Mouse (Mus musculus) forebrain, embryonic 15.5 days (tissue): ENCODE data around the gene Slit1. TPM values are rescaled to one million over a fixed set of nuclear protein-coding genes. Genes with fewer than 3 reads are reported as not detected.

Experiments used
- ATAC-seq: fragments of 200-750 bp; cut with Nextera tagmentation; replicated peaks from 2 replicates; pipeline ENCODE4 v1.8.0; 2017; ENCODE audit warnings: mild to moderate bottlenecking, moderate TSS enrichment, moderate library complexity
- H3K27ac ChIP-seq: fragments of 300-500 bp; sonication (generic); replicated peaks from 2 replicates; pipeline ENCODE4 v1.5.1; 2015; ENCODE audit warnings: mild to moderate bottlenecking, inconsistent platforms
- H3K27me3 ChIP-seq: fragments of 300-500 bp; sonication (generic); 2 replicates; pipeline ENCODE4 v1.6.1; 2015; ENCODE audit warnings: inconsistent platforms
- H3K36me3 ChIP-seq: fragments of 300-500 bp; sonication (generic); 2 replicates; pipeline ENCODE4 v1.6.1; 2015; ENCODE audit warnings: mild to moderate bottlenecking, inconsistent platforms
- H3K4me1 ChIP-seq: fragments of 300-500 bp; sonication (generic); 2 replicates; pipeline ENCODE4 v1.6.1; 2015; ENCODE audit warnings: inconsistent platforms
- H3K4me2 ChIP-seq: fragments of 300-500 bp; sonication (generic); replicated peaks from 2 replicates; pipeline ENCODE4 v1.6.1; 2015; ENCODE audit warnings: mild to moderate bottlenecking, inconsistent platforms
- H3K4me3 ChIP-seq: fragments of 300-500 bp; sonication (generic); 2 replicates; pipeline ENCODE4 v1.5.1; 2015; ENCODE audit warnings: mild to moderate bottlenecking, inconsistent platforms
- H3K9ac ChIP-seq: fragments of 300-500 bp; sonication (generic); replicated peaks from 2 replicates; pipeline ENCODE4 v1.6.1; 2015; ENCODE audit warnings: mild to moderate bottlenecking, inconsistent platforms
- H3K9me3 ChIP-seq: fragments of 300-500 bp; sonication (generic); 2 replicates; pipeline ENCODE4 v1.6.1; 2016; ENCODE audit warnings: inconsistent platforms
- WGBS: fragments of 180-500 bp; shearing (Covaris S2); methylation state at CpG from one replicate; pipeline ENCODE4 v1.1.7; 2015; ENCODE audit warnings: mixed read lengths; 5-methylcytosine and 5-hydroxymethylcytosine counted together
- polyA plus RNA-seq: library from polyadenylated mRNA; unstranded; fragments of >200 nt; fragmentation: Nextera tagmentation; extraction: Ambion mirVana; gene quantifications from 2 replicates; pipeline ENCODE4 v1.2.1, GENCODE M21; 2015

Gene Slit1
- polyA plus RNA-seq, 1 experiment from 2014 or later = 21.0 TPM

GRCm38 (mm10) chr19:41663506-41664242, 79.8 kb downstream of the Slit1 start:
- no peak overlapping the region for H3K9ac ChIP-seq
- 11% methylated on average over 13 of the region's 13 CpGs for WGBS
- peaks cover 42% of the 10 kb centered on the region for H3K4me1 ChIP-seq
- peaks cover 11% of the 10 kb centered on the region; the same call in 1 of the 2 replicates for H3K27me3 ChIP-seq
- H3K27ac ChIP-seq = peak overlapping the region; percentile 6; the same call in 1 of the 2 replicates
- no peak overlapping the region for H3K4me3 ChIP-seq
- no peak overlapping the region for H3K4me2 ChIP-seq
- peak; percentile 29; the same call in 1 of the 2 replicates for ATAC-seq
- no peaks in the 10 kb centered on the region for H3K36me3 ChIP-seq
- H3K9me3 ChIP-seq = no peaks in the 10 kb centered on the region

- Histone ChIP-seq H3K4me3 (no peak overlapping the region), H3K9me3 (no peaks in the 10 kb centered on the region), H3K9ac (no peak overlapping the region), H3K4me2 (no peak overlapping the region), H3K36me3 (no peaks in the 10 kb centered on the region), H3K4me1 (peaks cover 61% of the 10 kb centered on the region), H3K27me3 (peaks cover 16% of the 10 kb centered on the region; the same call in 1 of the 2 replicates), H3K27ac (no peak overlapping the region)
- ATAC-seq = no peak
- WGBS = 49% methylated on average over 13 of the region's 13 CpGs
Observed at GRCm38 (mm10) chr19:41661466-41661865, 82.0 kb downstream of the Slit1 start.

- Histone ChIP-seq H3K4me2 (no peak overlapping the region), H3K36me3 (no peaks in the 10 kb centered on the region), H3K4me3 (no peak overlapping the region), H3K4me1 (peaks cover 65% of the 10 kb centered on the region), H3K27ac (no peak overlapping the region; the same call in 1 of the 2 replicates), H3K9me3 (no peaks in the 10 kb centered on the region), H3K9ac (no peak overlapping the region), H3K27me3 (peaks cover 16% of the 10 kb centered on the region; the same call in 1 of the 2 replicates)
- no peak for ATAC-seq
- WGBS = 33% methylated on average over 4 of the region's 4 CpGs
Observed at GRCm38 (mm10) chr19:41660999-41661374, 82.5 kb downstream of the Slit1 start.

GRCm38 (mm10) chr19:41660294-41660998, 83.0 kb downstream of the Slit1 start:
- Histone ChIP-seq H3K9me3 (no peaks in the 10 kb centered on the region), H3K27me3 (peaks cover 16% of the 10 kb centered on the region; the same call in 1 of the 2 replicates), H3K4me2 (no peak overlapping the region), H3K36me3 (no peaks in the 10 kb centered on the region), H3K4me3 (no peak overlapping the region), H3K9ac (no peak overlapping the region), H3K27ac (no peak overlapping the region; the same call in none of the 2 replicates), H3K4me1 (peaks cover 70% of the 10 kb centered on the region)
- WGBS = 39% methylated on average over 17 of the region's 17 CpGs
- ATAC-seq = no peak; the same call in 1 of the 2 replicates

- 7% methylated on average over 9 of the region's 9 CpGs for WGBS
- H3K4me2 ChIP-seq = no peak overlapping the region
- H3K4me1 ChIP-seq = peaks cover 53% of the 10 kb centered on the region
- H3K27me3 ChIP-seq = peaks cover 11% of the 10 kb centered on the region; the same call in 1 of the 2 replicates
- no peak overlapping the region for H3K4me3 ChIP-seq
- H3K9ac ChIP-seq = no peak overlapping the region
- 0 out of 2 replicates have a peak, but pooled peaks have one; percentile 3 for ATAC-seq
- no peaks in the 10 kb centered on the region for H3K36me3 ChIP-seq
- no peaks in the 10 kb centered on the region for H3K9me3 ChIP-seq
- no peak overlapping the region for H3K27ac ChIP-seq
Observed at GRCm38 (mm10) chr19:41657446-41657845, 86.0 kb downstream of the Slit1 start.

GRCm38 (mm10) chr19:41656671-41657070, 86.8 kb downstream of the Slit1 start:
- Histone ChIP-seq H3K4me2 (no peak overlapping the region), H3K4me3 (no peak overlapping the region), H3K4me1 (peaks cover 61% of the 10 kb centered on the region), H3K9ac (no peak overlapping the region), H3K27ac (no peak overlapping the region), H3K9me3 (no peaks in the 10 kb centered on the region), H3K36me3 (no peaks in the 10 kb centered on the region), H3K27me3 (peaks cover 11% of the 10 kb centered on the region; the same call in 1 of the 2 replicates)
- ATAC-seq = no peak
- 71% methylated on average over 14 of the region's 14 CpGs for WGBS

GRCm38 (mm10) chr19:41655970-41656369, 87.5 kb downstream of the Slit1 start:
- Histone ChIP-seq H3K9ac (0 out of 2 replicates have a peak overlapping the region, but pooled peaks have one; percentile 22), H3K27ac (no peak overlapping the region), H3K36me3 (no peaks in the 10 kb centered on the region), H3K9me3 (no peaks in the 10 kb centered on the region), H3K4me1 (peaks cover 62% of the 10 kb centered on the region), H3K4me2 (no peak overlapping the region), H3K27me3 (peaks cover 11% of the 10 kb centered on the region; the same call in 1 of the 2 replicates), H3K4me3 (no peak overlapping the region)
- WGBS = 4% methylated on average over 9 of the region's 9 CpGs
- peak; percentile 34; the same call in 1 of the 2 replicates for ATAC-seq

- H3K4me2 ChIP-seq = no peak overlapping the region
- peaks cover 60% of the 10 kb centered on the region for H3K4me1 ChIP-seq
- 15% methylated on average over 6 of the region's 6 CpGs for WGBS
- H3K27me3 ChIP-seq = peaks cover 11% of the 10 kb centered on the region; the same call in 1 of the 2 replicates
- H3K36me3 ChIP-seq = no peaks in the 10 kb centered on the region
- no peak overlapping the region for H3K9ac ChIP-seq
- no peaks in the 10 kb centered on the region for H3K9me3 ChIP-seq
- no peak for ATAC-seq
- H3K27ac ChIP-seq = no peak overlapping the region
- H3K4me3 ChIP-seq = no peak overlapping the region
Observed at GRCm38 (mm10) chr19:41655089-41655783, 88.2 kb downstream of the Slit1 start.

GRCm38 (mm10) chr19:41651967-41652366, 91.5 kb downstream of the Slit1 start:
- H3K4me1 ChIP-seq = peaks cover 48% of the 10 kb centered on the region
- H3K4me2 ChIP-seq = no peak overlapping the region
- ATAC-seq = peak; percentile 64
- WGBS = 9% methylated on average over 10 of the region's 10 CpGs
- H3K27ac ChIP-seq = no peak overlapping the region
- H3K9me3 ChIP-seq = no peaks in the 10 kb centered on the region
- no peak overlapping the region for H3K4me3 ChIP-seq
- H3K9ac ChIP-seq = no peak overlapping the region
- no peaks in the 10 kb centered on the region for H3K27me3 ChIP-seq
- no peaks in the 10 kb centered on the region for H3K36me3 ChIP-seq

GRCm38 (mm10) chr19:41649394-41649793, 94.1 kb downstream of the Slit1 start:
- peaks cover 33% of the 10 kb centered on the region for H3K4me1 ChIP-seq
- no peak overlapping the region for H3K9ac ChIP-seq
- no peak for ATAC-seq

GRCm38 (mm10) chr19:41646947-41647631, 96.4 kb downstream of the Slit1 start:
- 41% methylated on average over 16 of the region's 16 CpGs for WGBS
- no peak overlapping the region for H3K4me3 ChIP-seq
- H3K9ac ChIP-seq = no peak overlapping the region
- H3K4me2 ChIP-seq = no peak overlapping the region
- peak; percentile 54; the same call in 1 of the 2 replicates for ATAC-seq
- no peaks in the 10 kb centered on the region for H3K9me3 ChIP-seq
- H3K27me3 ChIP-seq = no peaks in the 10 kb centered on the region
- peaks cover 24% of the 10 kb centered on the region for H3K4me1 ChIP-seq
- H3K27ac ChIP-seq = no peak overlapping the region
- H3K36me3 ChIP-seq = no peaks in the 10 kb centered on the region

More at GRCm38 (mm10) chr19:41649394-41649793, 94.1 kb downstream of the Slit1 start:
- Histone ChIP-seq H3K4me2 (no peak overlapping the region), H3K27me3 (no peaks in the 10 kb centered on the region), H3K9me3 (no peaks in the 10 kb centered on the region), H3K27ac (no peak overlapping the region), H3K36me3 (no peaks in the 10 kb centered on the region), H3K4me3 (no peak overlapping the region)
- 38% methylated on average over 10 of the region's 10 CpGs for WGBS
